Mouse (Mus musculus) neural tube, embryonic 15.5 days (tissue): ENCODE results near the gene Gm28919. TPM values are rescaled to one million over a fixed set of nuclear protein-coding genes. Genes with fewer than 3 reads are reported as not detected.
"Not testable (repeated sequence)": the region's sequence is repeated elsewhere in the genome, so short reads cannot be mapped to it uniquely, and the experiment has no call there.

Source experiments
- ATAC-seq: fragments of 200-750 bp; cut with Nextera tagmentation; 2 replicates; pipeline ENCODE4 v1.8.0; 2017; ENCODE audit warnings: mild to moderate bottlenecking, moderate TSS enrichment, moderate library complexity; ENCODE audit not compliant: low FRiP score
- H3K27ac ChIP-seq: fragments of 300-500 bp; sonication (generic); replicated peaks from 2 replicates; pipeline ENCODE4 v1.5.1; 2015; ENCODE audit warnings: mild to moderate bottlenecking, inconsistent platforms
- H3K27me3 ChIP-seq: fragments of 300-500 bp; sonication (generic); replicated peaks from 2 replicates; pipeline ENCODE4 v1.6.1; 2015; ENCODE audit warnings: inconsistent platforms
- H3K36me3 ChIP-seq: fragments of 300-500 bp; sonication (generic); 2 replicates; pipeline ENCODE4 v1.6.1; 2015; ENCODE audit warnings: inconsistent platforms
- H3K4me1 ChIP-seq: fragments of 300-500 bp; sonication (generic); 2 replicates; pipeline ENCODE4 v1.6.1; 2015; ENCODE audit warnings: inconsistent platforms
- H3K4me2 ChIP-seq: fragments of 300-500 bp; sonication (generic); 2 replicates; pipeline ENCODE4 v1.6.1; 2015; ENCODE audit warnings: inconsistent platforms, mild to moderate bottlenecking, moderate library complexity
- H3K4me3 ChIP-seq: fragments of 300-500 bp; sonication (generic); replicated peaks from 2 replicates; pipeline ENCODE4 v1.5.1; 2015; ENCODE audit warnings: mild to moderate bottlenecking, inconsistent platforms
- H3K9ac ChIP-seq: fragments of 300-500 bp; sonication (generic); replicated peaks from 2 replicates; pipeline ENCODE4 v1.6.1; 2015; ENCODE audit warnings: mild to moderate bottlenecking, inconsistent platforms
- H3K9me3 ChIP-seq: fragments of 300-500 bp; sonication (generic); replicated peaks from 2 replicates; pipeline ENCODE4 v1.6.1; 2016; ENCODE audit warnings: inconsistent platforms
- WGBS: fragments of 180-500 bp; shearing (Covaris S2); methylation state at CpG from one replicate; pipeline ENCODE4 v1.1.7; 2015; ENCODE audit warnings: mixed read lengths; 5-methylcytosine and 5-hydroxymethylcytosine counted together
- polyA plus RNA-seq: library from polyadenylated mRNA; unstranded; fragments of >200 nt; fragmentation: Nextera tagmentation; extraction: Ambion mirVana; gene quantifications from 2 replicates; pipeline ENCODE4 v1.2.1, GENCODE M21; 2015

The Gm28919 gene
- polyA plus RNA-seq = not detected in 2 replicates

- not testable (repeated sequence) for H3K27me3 ChIP-seq, H3K36me3 ChIP-seq, H3K4me1 ChIP-seq, H3K9ac ChIP-seq, H3K4me2 ChIP-seq, H3K9me3 ChIP-seq, H3K4me3 ChIP-seq, H3K27ac ChIP-seq, ATAC-seq
- WGBS = 84% methylated on average over 2 of the region's 7 CpGs
Measured at GRCm38 (mm10) chrY:6583246-6583645, at the start of gene Gm28919. Gene Gm28919, plus strand, starts transcription at chrY:6583546.

Other genes with a start within 250 kb of the Gm28919 start
- gene Gm21719, start 99.3 kb downstream of the Gm28919 start, polyA plus RNA-seq = not detected in 2 replicates